Comparison of ENCODE assay signal across 8 mouse cellular contexts in genomic region chr19:53105374-53106090, GRCm38 (mm10). TPM values are rescaled to one million over a fixed set of nuclear protein-coding genes. Genes with fewer than 3 reads are reported as not detected.
A peak's percentile ranks its signal among the peaks of the same experiment; 100 is the strongest.
DNase-seq lines count a peak whose midpoint lies in the region; ATAC-seq lines count a peak whose summit lies in the region.

No protein-coding gene starts in this region.

- no peak for ATAC-seq in midbrain, embryonic 16.5 days
- ATAC-seq in liver, embryonic 11.5 days (replicated peaks; ENCODE audit: low FRiP score) = peak; percentile 50; the same call in 1 of the 2 replicates
- ATAC-seq in stomach, embryonic 15.5 days (ENCODE audit: insufficient read depth, low FRiP score, low read depth) = peak; percentile 44; the same call in 1 of the 2 replicates
- no peak for ATAC-seq in forebrain, embryonic 16.5 days

- H3K9ac ChIP-seq in midbrain, embryonic 16.5 days (ENCODE audit: low read depth, low read length) = no peak overlapping the region
- H3K9ac ChIP-seq in liver, embryonic 11.5 days (ENCODE audit: low read depth, low read length) = no peak overlapping the region
- H3K9ac ChIP-seq in stomach, embryonic 15.5 days = no peak overlapping the region
- H3K9ac ChIP-seq in forebrain, embryonic 16.5 days (replicated peaks; ENCODE audit: low read depth, low read length) = no peak overlapping the region

- peak; percentile 69 for DNase-seq in midbrain, embryonic 10.5 days (ENCODE audit: low spot score)
- peak; percentile 83 for DNase-seq in embryonic facial prominence, embryonic 10.5 days (ENCODE audit: low spot score)
- DNase-seq in heart, postnatal 4 days = peak; percentile 76
- peak; percentile 58 for DNase-seq in liver, embryonic 11.5 days (ENCODE audit: low spot score)
- no peak for DNase-seq in cerebellum, postnatal 4 days (ENCODE audit: low spot score in 2 of 2)

- WGBS in midbrain, embryonic 10.5 days = 49% methylated on average over 26 of the region's 26 CpGs
- WGBS in midbrain, embryonic 16.5 days = 51% methylated on average over 26 of the region's 26 CpGs
- 47% methylated on average over 26 of the region's 26 CpGs for WGBS in embryonic facial prominence, embryonic 10.5 days
- 56% methylated on average over 26 of the region's 26 CpGs for WGBS in liver, embryonic 11.5 days
- WGBS in stomach, embryonic 15.5 days = 51% methylated on average over 26 of the region's 26 CpGs
- 48% methylated on average over 26 of the region's 26 CpGs for WGBS in forebrain, embryonic 16.5 days

- no peak overlapping the region for H3K4me2 ChIP-seq in midbrain, embryonic 16.5 days (ENCODE audit: low read length)
- peak overlapping the region; percentile 31 for H3K4me2 ChIP-seq in liver, embryonic 11.5 days
- peak overlapping the region; percentile 11 for H3K4me2 ChIP-seq in stomach, embryonic 15.5 days
- H3K4me2 ChIP-seq in forebrain, embryonic 16.5 days (ENCODE audit: low read length) = no peak overlapping the region

- H3K4me1 ChIP-seq in midbrain, embryonic 10.5 days = peaks cover 18% of the 10 kb centered on the region
- H3K4me1 ChIP-seq in midbrain, embryonic 16.5 days (ENCODE audit: control insufficient read depth, insufficient read depth, low read length) = peaks cover 2% of the 10 kb centered on the region; the same call in 1 of the 2 replicates
- peaks cover 23% of the 10 kb centered on the region for H3K4me1 ChIP-seq in embryonic facial prominence, embryonic 10.5 days
- peaks cover 9% of the 10 kb centered on the region; the same call in 1 of the 2 replicates for H3K4me1 ChIP-seq in liver, embryonic 11.5 days (replicated peaks; ENCODE audit: control insufficient read depth, insufficient read depth, low read length)
- peaks cover 12% of the 10 kb centered on the region for H3K4me1 ChIP-seq in stomach, embryonic 15.5 days
- H3K4me1 ChIP-seq in forebrain, embryonic 16.5 days (replicated peaks; ENCODE audit: control insufficient read depth, insufficient read depth, low read length) = no peaks in the 10 kb centered on the region

- peak overlapping the region; percentile 61; the same call in 1 of the 2 replicates for H3K27ac ChIP-seq in midbrain, embryonic 10.5 days (replicated peaks)
- H3K27ac ChIP-seq in midbrain, embryonic 16.5 days (ENCODE audit: low read length) = no peak overlapping the region
- peak overlapping the region; percentile 75 for H3K27ac ChIP-seq in embryonic facial prominence, embryonic 10.5 days (replicated peaks)
- H3K27ac ChIP-seq in liver, embryonic 11.5 days (ENCODE audit: low read depth, low read length) = no peak overlapping the region
- no peak overlapping the region for H3K27ac ChIP-seq in stomach, embryonic 15.5 days
- H3K27ac ChIP-seq in forebrain, embryonic 16.5 days (ENCODE audit: low read length) = no peak overlapping the region

- no peaks in the 10 kb centered on the region for H3K36me3 ChIP-seq in midbrain, embryonic 10.5 days
- no peaks in the 10 kb centered on the region for H3K36me3 ChIP-seq in midbrain, embryonic 16.5 days (ENCODE audit: control insufficient read depth, insufficient read depth, low read length)
- H3K36me3 ChIP-seq in embryonic facial prominence, embryonic 10.5 days (replicated peaks) = no peaks in the 10 kb centered on the region
- no peaks in the 10 kb centered on the region for H3K36me3 ChIP-seq in liver, embryonic 11.5 days (ENCODE audit: control insufficient read depth, insufficient read depth, low read length)
- no peaks in the 10 kb centered on the region for H3K36me3 ChIP-seq in stomach, embryonic 15.5 days
- H3K36me3 ChIP-seq in forebrain, embryonic 16.5 days (ENCODE audit: control insufficient read depth, insufficient read depth) = no peaks in the 10 kb centered on the region

- H3K27me3 ChIP-seq in midbrain, embryonic 10.5 days (ENCODE audit: low read depth, poor library complexity, severe bottlenecking) = no peaks in the 10 kb centered on the region
- no peaks in the 10 kb centered on the region for H3K27me3 ChIP-seq in midbrain, embryonic 16.5 days (ENCODE audit: control insufficient read depth, insufficient read depth, low read depth, low read length)
- no peaks in the 10 kb centered on the region for H3K27me3 ChIP-seq in embryonic facial prominence, embryonic 10.5 days (replicated peaks; ENCODE audit: low read depth, poor library complexity, severe bottlenecking)
- no peaks in the 10 kb centered on the region for H3K27me3 ChIP-seq in liver, embryonic 11.5 days (replicated peaks; ENCODE audit: control insufficient read depth, insufficient read depth, low read length)
- no peaks in the 10 kb centered on the region for H3K27me3 ChIP-seq in stomach, embryonic 15.5 days (replicated peaks)
- no peaks in the 10 kb centered on the region for H3K27me3 ChIP-seq in forebrain, embryonic 16.5 days (replicated peaks; ENCODE audit: control insufficient read depth, insufficient read depth, low read length)

- no peaks in the 10 kb centered on the region for H3K9me3 ChIP-seq in midbrain, embryonic 10.5 days (replicated peaks)
- H3K9me3 ChIP-seq in midbrain, embryonic 16.5 days (replicated peaks; ENCODE audit: control insufficient read depth, low read length, poor library complexity, severe bottlenecking) = no peaks in the 10 kb centered on the region
- H3K9me3 ChIP-seq in embryonic facial prominence, embryonic 10.5 days = no peaks in the 10 kb centered on the region
- H3K9me3 ChIP-seq in liver, embryonic 11.5 days (ENCODE audit: control insufficient read depth, low read length) = no peaks in the 10 kb centered on the region
- H3K9me3 ChIP-seq in stomach, embryonic 15.5 days = no peaks in the 10 kb centered on the region
- no peaks in the 10 kb centered on the region for H3K9me3 ChIP-seq in forebrain, embryonic 16.5 days (ENCODE audit: control insufficient read depth, low read length)

- H3K4me3 ChIP-seq in midbrain, embryonic 10.5 days = peak overlapping the region; percentile 29; the same call in 1 of the 2 replicates
- H3K4me3 ChIP-seq in midbrain, embryonic 16.5 days (ENCODE audit: low read depth, low read length) = no peak overlapping the region
- H3K4me3 ChIP-seq in embryonic facial prominence, embryonic 10.5 days = 0 out of 2 replicates have a peak overlapping the region, but pooled peaks have one; percentile 17
- no peak overlapping the region for H3K4me3 ChIP-seq in liver, embryonic 11.5 days (ENCODE audit: low read depth, low read length)
- no peak overlapping the region for H3K4me3 ChIP-seq in stomach, embryonic 15.5 days (replicated peaks)
- H3K4me3 ChIP-seq in forebrain, embryonic 16.5 days (replicated peaks; ENCODE audit: low read length) = no peak overlapping the region

RNA-seq across cellular contexts. Expression of gene Add3, which starts 34.7 kb away (rescaled TPM):
- polyA plus RNA-seq in midbrain, embryonic 10.5 days (2016; fragmentation: Nextera tagmentation; extraction: Ambion mirVana) = 48.7 and 50.2 TPM in 2 replicates
- polyA plus RNA-seq in midbrain, embryonic 16.5 days (2015; fragmentation: Nextera tagmentation; extraction: Ambion mirVana) = 31.9 and 35.7 TPM in 2 replicates
- polyA plus RNA-seq in embryonic facial prominence, embryonic 10.5 days (2016; fragmentation: Nextera tagmentation; extraction: Ambion mirVana) = 61.7 and 67.2 TPM in 2 replicates
- total RNA-seq in heart, postnatal 4 days (2021) = 100 to 1,000 TPM in 1 of 2 experiments, 10 to 100 TPM in 1; 99.0 to 102 TPM
- 65.0 and 69.0 TPM in 2 replicates for polyA plus RNA-seq in liver, embryonic 11.5 days (2014; fragmentation: Nextera tagmentation; extraction: Ambion mirVana)
- 89.0 and 96.1 TPM in 2 replicates for polyA plus RNA-seq in stomach, embryonic 15.5 days (2015; fragmentation: Nextera tagmentation; extraction: Ambion mirVana)
- 30.6 and 36.6 TPM in 2 replicates for polyA plus RNA-seq in forebrain, embryonic 16.5 days (2015; fragmentation: Nextera tagmentation; extraction: Ambion mirVana)

Comparison
In these comparisons a context has a peak if more than half of its experiments do, and no peak if none do; other contexts are left out.
1. H3K27ac ChIP-seq: peak in midbrain, embryonic 10.5 days (single experiment) and embryonic facial prominence, embryonic 10.5 days (single experiment); none in midbrain, embryonic 16.5 days (single experiment), liver, embryonic 11.5 days (single experiment), stomach, embryonic 15.5 days (single experiment) and forebrain, embryonic 16.5 days (single experiment).
2. H3K4me3 ChIP-seq: peak in midbrain, embryonic 10.5 days (single experiment) and embryonic facial prominence, embryonic 10.5 days (single experiment); none in midbrain, embryonic 16.5 days (single experiment), liver, embryonic 11.5 days (single experiment), stomach, embryonic 15.5 days (single experiment) and forebrain, embryonic 16.5 days (single experiment).
3. DNase-seq: peak in midbrain, embryonic 10.5 days (single experiment), embryonic facial prominence, embryonic 10.5 days (single experiment), heart, postnatal 4 days (single experiment) and liver, embryonic 11.5 days (single experiment); none in cerebellum, postnatal 4 days (0 of 2).
4. ATAC-seq: peak in liver, embryonic 11.5 days (single experiment) and stomach, embryonic 15.5 days (single experiment); none in midbrain, embryonic 16.5 days (single experiment) and forebrain, embryonic 16.5 days (single experiment).
5. H3K4me2 ChIP-seq: peak in liver, embryonic 11.5 days (single experiment) and stomach, embryonic 15.5 days (single experiment); none in midbrain, embryonic 16.5 days (single experiment) and forebrain, embryonic 16.5 days (single experiment).